Mouse (Mus musculus) kidney, embryonic 14.5 days (tissue): ENCODE measurements around the gene Kctd5. TPM values are rescaled to one million over a fixed set of nuclear protein-coding genes. Genes with fewer than 3 reads are reported as not detected.
"Not testable (repeated sequence)": the region's sequence is repeated elsewhere in the genome, so short reads cannot be mapped to it uniquely, and the experiment has no call there.

Experiments
- ATAC-seq: fragments of 200-750 bp; cut with Nextera tagmentation; 2 replicates; pipeline ENCODE4 v1.8.0; 2017; ENCODE audit warnings: moderate number of reproducible peaks, mild to moderate bottlenecking, moderate TSS enrichment, moderate library complexity; ENCODE audit not compliant: low FRiP score, low TSS enrichment
- H3K27ac ChIP-seq: fragments of 300-500 bp; sonication (generic); 2 replicates; pipeline ENCODE4 v1.5.1; 2014; ENCODE audit warnings: low read depth, mild to moderate bottlenecking, low read length, moderate library complexity, mixed read lengths
- H3K27me3 ChIP-seq: fragments of 300-500 bp; sonication (generic); 2 replicates; pipeline ENCODE4 v1.6.1; 2014; ENCODE audit warnings: mild to moderate bottlenecking, low read length; ENCODE audit not compliant: control insufficient read depth, insufficient read depth
- H3K36me3 ChIP-seq: fragments of 300-500 bp; sonication (generic); 2 replicates; pipeline ENCODE4 v1.6.1; 2014; ENCODE audit warnings: low read length, mixed read lengths; ENCODE audit not compliant: control insufficient read depth, insufficient read depth
- H3K4me1 ChIP-seq: fragments of 300-500 bp; sonication (generic); 2 replicates; pipeline ENCODE4 v1.6.1; 2014; ENCODE audit warnings: low read length, mixed read lengths; ENCODE audit not compliant: control insufficient read depth, insufficient read depth
- H3K4me2 ChIP-seq: fragments of 300-500 bp; sonication (generic); replicated peaks from 2 replicates; pipeline ENCODE4 v1.6.1; 2014; ENCODE audit warnings: low read depth, mild to moderate bottlenecking, low read length
- H3K4me3 ChIP-seq: fragments of 300-500 bp; sonication (generic); 2 replicates; pipeline ENCODE4 v1.5.1; 2014; ENCODE audit warnings: mild to moderate bottlenecking, low read length
- H3K9ac ChIP-seq: fragments of 300-500 bp; sonication (generic); 2 replicates; pipeline ENCODE4 v1.6.1; 2014; ENCODE audit warnings: low read depth, mild to moderate bottlenecking, low read length, moderate library complexity
- H3K9me3 ChIP-seq: fragments of 300-500 bp; sonication (generic); 2 replicates; pipeline ENCODE4 v1.6.1; 2016; ENCODE audit warnings: low read length; ENCODE audit not compliant: control insufficient read depth
- WGBS: fragments of 180-500 bp; shearing (Covaris S2); extraction: QIAGEN DNeasy Blood & Tissue Kit; methylation state at CpG from one replicate; pipeline ENCODE4 v1.1.7; 2014; 5-methylcytosine and 5-hydroxymethylcytosine counted together
- polyA plus RNA-seq: library from polyadenylated mRNA; unstranded; fragments of >200 nt; fragmentation: Nextera tagmentation; extraction: Ambion mirVana; gene quantifications from 2 replicates; pipeline ENCODE4 v1.2.1, GENCODE M21; 2014

Kctd5 gene
- 46.2 and 65.1 TPM in 2 replicates for polyA plus RNA-seq

DNA sequence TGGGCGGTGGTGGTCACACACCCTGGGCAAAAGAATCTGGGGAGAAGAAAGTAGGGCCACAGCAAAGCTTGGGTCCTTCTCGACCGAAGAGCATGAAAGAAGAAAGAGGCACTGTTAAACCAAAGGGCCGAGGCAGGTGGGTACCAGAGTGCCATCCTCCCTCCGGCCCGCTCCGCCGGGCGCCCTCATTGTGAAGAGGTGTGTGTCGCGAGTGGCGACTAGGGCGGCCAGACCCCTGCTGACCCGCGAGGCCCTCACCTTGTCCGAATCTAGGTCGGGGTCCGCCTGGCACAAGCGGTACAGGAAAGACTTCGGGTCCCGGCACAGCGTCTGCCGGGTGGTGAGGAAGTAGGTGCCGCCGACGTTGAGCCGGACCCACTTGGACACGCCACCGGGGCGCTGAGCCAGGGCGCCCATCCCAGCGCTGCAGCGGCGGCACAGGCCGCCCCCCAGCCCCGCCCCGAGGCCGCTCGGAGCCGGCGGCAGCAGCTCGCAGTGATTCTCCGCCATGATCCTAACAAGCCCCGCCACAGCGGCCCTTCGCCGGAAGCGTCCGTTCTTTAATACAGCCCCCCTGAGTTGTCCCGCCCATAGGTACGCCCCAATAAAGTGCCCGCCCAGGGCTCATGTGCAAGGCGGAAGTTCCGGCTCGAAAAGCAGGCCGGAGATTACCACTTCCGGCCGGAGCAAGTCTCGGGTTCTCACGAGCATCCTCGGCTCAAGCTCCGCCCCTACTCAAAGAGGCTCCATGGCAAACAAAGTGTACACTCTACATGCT is at the start of gene Kctd5:
Gene Kctd5 (minus strand): TSS at position 567 of the 778 bp plus-strand sequence.
- under 1% methylated on average over 61 of the region's 62 CpGs for WGBS
- Histone ChIP-seq H3K36me3 (peaks cover 9% of the 10 kb centered on the region), H3K4me2 (peak within 1 kb of the TSS; percentile 79), H3K27ac (peak within 1 kb of the TSS; percentile 74), H3K4me3 (peak within 1 kb of the TSS; percentile 98), H3K4me1 (peaks cover 11% of the 10 kb centered on the region), H3K9me3 (no peaks in the 10 kb centered on the region), H3K27me3 (no peaks in the 10 kb centered on the region), H3K9ac (peak within 1 kb of the TSS; percentile 93)
- ATAC-seq: peak; percentile 99

DNA sequence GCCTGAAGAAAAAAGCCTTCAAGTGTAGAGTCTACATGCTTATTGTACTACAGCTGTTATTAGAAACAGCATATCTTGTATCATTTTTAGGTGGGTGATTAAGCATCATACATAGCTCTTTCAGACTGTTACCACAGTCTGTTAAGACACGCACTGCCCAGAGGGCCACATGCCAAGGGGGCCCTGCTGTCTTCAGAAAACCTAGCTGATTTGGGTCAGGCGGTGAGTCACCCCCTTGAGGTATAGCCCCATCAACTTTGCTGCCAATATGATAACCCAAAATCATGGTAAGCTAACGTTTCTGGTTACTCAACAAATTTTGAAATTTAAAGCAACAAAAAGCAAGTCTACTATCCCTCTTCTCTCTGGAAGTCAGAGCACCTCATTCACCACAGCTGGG is 46.2 kb upstream of the Kctd5 start:
- Histone ChIP-seq H3K9ac (no peak overlapping the region), H3K4me3 (no peak overlapping the region), H3K9me3 (no peaks in the 10 kb centered on the region), H3K4me2 (no peak overlapping the region), H3K4me1 (0 out of 2 replicates have a peak, but pooled peaks cover 3% of the 10 kb centered on the region), H3K27me3 (no peaks in the 10 kb centered on the region), H3K27ac (no peak overlapping the region), H3K36me3 (no peaks in the 10 kb centered on the region)
- 83% methylated on average over 3 of the region's 3 CpGs for WGBS
- no peak for ATAC-seq

DNA sequence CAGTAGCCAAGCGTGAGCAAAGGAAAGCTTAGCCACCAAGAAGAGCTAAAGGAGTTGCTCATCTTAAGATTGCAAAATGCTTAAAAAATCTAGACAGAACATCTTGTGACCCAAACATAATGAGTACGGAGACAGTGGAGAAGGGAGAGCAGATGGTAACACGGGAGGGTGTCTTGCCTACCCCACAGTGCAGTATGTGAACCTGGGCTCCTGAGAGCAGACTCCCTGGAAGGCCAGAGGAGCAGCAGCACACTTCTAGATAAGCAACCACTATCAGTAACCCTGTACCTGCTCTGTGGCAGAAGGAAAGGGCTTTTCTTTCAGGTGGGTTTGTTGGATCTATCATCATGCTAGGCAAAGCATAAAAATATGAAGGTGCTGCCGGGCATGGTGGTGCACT is 39.7 kb upstream of the Kctd5 start:
- Histone ChIP-seq H3K27ac (no peak overlapping the region), H3K4me3 (no peak overlapping the region), H3K9me3 (no peaks in the 10 kb centered on the region), H3K27me3 (no peaks in the 10 kb centered on the region), H3K4me1 (0 out of 2 replicates have a peak, but pooled peaks cover 3% of the 10 kb centered on the region), H3K4me2 (no peak overlapping the region), H3K9ac (no peak overlapping the region), H3K36me3 (peaks cover 21% of the 10 kb centered on the region; the same call in 1 of the 2 replicates)
- 89% methylated on average over 4 of the region's 4 CpGs for WGBS
- no peak for ATAC-seq

DNA sequence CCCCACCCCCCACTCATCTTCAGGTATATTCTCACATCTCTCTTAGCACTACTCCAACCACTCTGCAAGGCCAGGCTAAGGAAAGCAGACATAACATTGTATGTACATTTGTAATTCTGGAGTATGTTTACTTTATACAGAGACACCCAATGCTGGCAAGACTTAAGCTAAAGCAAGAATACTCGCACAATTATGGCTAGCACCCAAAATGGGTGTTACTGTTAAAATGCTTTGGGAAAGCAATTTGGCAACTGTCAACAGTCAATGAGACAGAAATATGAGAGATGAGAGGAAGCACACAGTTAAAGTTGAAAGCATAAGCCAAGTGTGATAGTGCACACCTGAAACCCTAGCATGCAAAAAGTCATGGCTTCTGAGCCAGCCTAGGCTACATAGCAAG is 38.0 kb upstream of the Kctd5 start:
- Histone ChIP-seq H3K9ac (no peak overlapping the region), H3K27ac (no peak overlapping the region), H3K36me3 (peaks cover 30% of the 10 kb centered on the region), H3K4me2 (no peak overlapping the region), H3K4me1 (no peaks in the 10 kb centered on the region), H3K27me3 (no peaks in the 10 kb centered on the region), H3K4me3 (no peak overlapping the region), H3K9me3 (no peaks in the 10 kb centered on the region)
- ATAC-seq: no peak
- 100% methylated on average over 1 of the region's 1 CpGs for WGBS

DNA sequence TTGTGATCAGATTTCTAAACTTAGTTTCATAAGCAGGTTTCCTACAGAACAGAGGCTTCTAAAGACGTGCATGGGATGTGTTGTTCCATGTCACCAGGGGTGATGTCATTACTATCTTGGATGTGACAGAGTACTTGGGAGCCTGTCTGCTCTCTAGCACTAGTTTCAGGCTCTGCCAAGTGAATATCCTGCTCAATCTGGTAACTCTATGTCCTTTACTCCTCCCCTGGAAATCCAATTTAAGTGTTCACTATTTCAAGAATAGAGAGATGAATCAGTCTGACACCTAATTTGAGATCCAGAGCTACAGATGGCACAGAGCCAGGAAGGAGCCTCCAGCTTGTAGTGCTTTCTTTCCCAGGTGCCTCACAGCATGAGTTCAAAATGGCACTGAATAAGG is 35.6 kb upstream of the Kctd5 start:
- H3K4me1 ChIP-seq: no peaks in the 10 kb centered on the region
- H3K4me3 ChIP-seq: no peak overlapping the region
- H3K27me3 ChIP-seq: no peaks in the 10 kb centered on the region
- no peak for ATAC-seq
- H3K9me3 ChIP-seq: no peaks in the 10 kb centered on the region
- no peak overlapping the region for H3K27ac ChIP-seq
- H3K36me3 ChIP-seq: peaks cover 48% of the 10 kb centered on the region
- H3K9ac ChIP-seq: no peak overlapping the region
- WGBS: 94% methylated on average over 1 of the region's 1 CpGs
- no peak overlapping the region for H3K4me2 ChIP-seq

DNA sequence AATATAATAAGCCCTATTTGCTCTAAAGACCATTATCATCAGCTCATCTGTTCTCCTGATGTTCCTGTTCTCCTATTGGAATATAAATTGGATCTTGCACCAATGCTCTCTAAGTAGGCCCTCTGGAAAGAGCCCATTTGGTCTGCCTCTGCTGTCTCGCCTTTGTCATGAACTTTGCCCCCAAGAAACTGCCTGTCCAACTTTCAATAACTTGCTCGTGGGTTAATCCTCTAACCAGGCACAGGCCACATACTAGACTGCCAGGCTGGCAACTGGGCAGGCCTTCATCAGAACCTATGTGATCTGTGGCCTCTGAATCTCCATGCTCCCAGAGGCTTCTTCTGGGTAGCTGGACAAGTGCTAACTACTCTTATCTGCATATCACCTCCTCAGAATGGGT is 31.8 kb upstream of the Kctd5 start:
- no peak for ATAC-seq
- Histone ChIP-seq H3K9ac (no peak overlapping the region), H3K9me3 (no peaks in the 10 kb centered on the region), H3K4me3 (no peak overlapping the region), H3K4me1 (no peaks in the 10 kb centered on the region), H3K36me3 (peaks cover 68% of the 10 kb centered on the region), H3K27ac (no peak overlapping the region), H3K4me2 (no peak overlapping the region), H3K27me3 (no peaks in the 10 kb centered on the region)
- WGBS: 91% methylated on average over 2 of the region's 2 CpGs

DNA sequence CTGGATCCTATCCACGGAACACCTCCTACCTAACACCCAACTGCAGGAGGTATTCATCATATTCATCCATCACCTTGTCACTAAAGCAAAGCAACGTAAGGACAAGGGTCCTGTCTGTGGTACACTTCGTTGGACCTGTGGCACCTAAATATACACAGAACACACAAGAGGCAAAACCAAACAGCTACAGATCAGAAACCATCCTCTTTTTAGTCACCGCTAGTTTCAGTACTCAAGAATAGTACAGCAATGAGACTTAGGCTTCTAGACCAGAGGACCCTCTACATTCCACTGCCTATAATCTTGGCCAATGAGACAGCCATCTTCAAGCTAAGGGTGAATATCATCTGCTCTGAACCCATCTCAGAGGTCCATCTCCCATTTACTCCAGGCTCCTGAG is 25.1 kb upstream of the Kctd5 start:
- no peak overlapping the region for H3K4me2 ChIP-seq
- no peak overlapping the region for H3K9ac ChIP-seq
- no peak overlapping the region for H3K27ac ChIP-seq
- no peak for ATAC-seq
- no peaks in the 10 kb centered on the region for H3K27me3 ChIP-seq
- H3K4me3 ChIP-seq: no peak overlapping the region
- H3K36me3 ChIP-seq: peaks cover 55% of the 10 kb centered on the region
- no peaks in the 10 kb centered on the region for H3K9me3 ChIP-seq
- no peaks in the 10 kb centered on the region for H3K4me1 ChIP-seq
- WGBS: 93% methylated on average over 4 of the region's 4 CpGs

DNA sequence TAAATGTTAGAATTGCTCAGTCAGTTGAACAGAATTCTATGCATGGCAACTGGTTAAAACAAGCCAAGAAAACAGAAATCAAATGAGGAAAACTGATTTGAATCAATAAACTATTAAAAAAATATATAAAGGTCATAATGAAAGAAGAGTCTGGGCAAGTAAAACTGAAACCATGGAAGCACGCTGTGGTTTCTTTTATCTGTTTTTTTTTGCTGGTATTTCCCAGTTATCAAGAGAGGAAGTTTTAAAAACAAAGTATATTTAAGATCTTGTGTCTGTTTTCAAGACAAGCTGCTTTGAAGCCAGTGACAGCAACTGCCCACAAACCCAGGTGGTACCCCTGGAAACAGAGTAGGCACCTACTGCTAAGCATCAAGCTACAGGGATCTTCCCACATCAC is 17.3 kb upstream of the Kctd5 start:
- H3K9me3 ChIP-seq: no peaks in the 10 kb centered on the region
- H3K4me2 ChIP-seq: no peak overlapping the region
- no peaks in the 10 kb centered on the region for H3K27me3 ChIP-seq
- ATAC-seq: no peak
- peaks cover 52% of the 10 kb centered on the region for H3K36me3 ChIP-seq
- no peak overlapping the region for H3K27ac ChIP-seq
- WGBS: 95% methylated on average over 1 of the region's 1 CpGs
- H3K4me1 ChIP-seq: no peaks in the 10 kb centered on the region
- no peak overlapping the region for H3K9ac ChIP-seq
- H3K4me3 ChIP-seq: no peak overlapping the region

DNA sequence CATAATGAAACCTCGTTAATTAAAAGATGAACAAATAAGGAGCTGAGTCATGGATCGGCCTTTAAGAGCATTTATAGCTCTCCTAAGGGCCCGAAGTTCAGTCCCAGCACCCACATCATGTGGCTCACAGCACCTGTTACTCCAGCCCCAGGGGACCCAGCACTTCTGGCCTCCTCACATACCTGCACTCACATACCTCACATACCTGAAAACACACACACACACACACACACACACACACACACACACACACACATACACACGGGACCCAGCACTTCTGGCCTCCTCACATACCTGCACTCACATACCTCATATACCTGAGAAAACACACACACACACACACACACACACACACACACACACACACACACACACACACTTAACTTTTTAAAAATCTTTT is 13.1 kb upstream of the Kctd5 start:
- H3K27me3 ChIP-seq, H3K9me3 ChIP-seq, H3K4me3 ChIP-seq, H3K27ac ChIP-seq, H3K4me1 ChIP-seq, H3K4me2 ChIP-seq, H3K9ac ChIP-seq, ATAC-seq: not testable (repeated sequence)
- H3K36me3 ChIP-seq: peaks cover 47% of the 10 kb centered on the region
- 92% methylated on average over 4 of the region's 4 CpGs for WGBS
